Mouse (Mus musculus) kidney, postnatal 0 days (tissue): ENCODE measurements at regions not wholly inside any gene's neighbourhood (a gene's known extent, or its start where the extent isn't known, plus 50 kb on each side); places are given as distances from the start of the nearest gene placed in this dataset.

Experiments
- ATAC-seq: fragments of 200-750 bp; cut with Nextera tagmentation; replicated peaks from 2 replicates; pipeline ENCODE4 v1.8.0; 2017; ENCODE audit warnings: low read depth, moderate number of reproducible peaks, moderate TSS enrichment, moderate library complexity; ENCODE audit not compliant: low FRiP score
- DNase-seq: peaks from one replicate; pipeline ENCODE4 v3.0.0-alpha.2; 2016; ENCODE audit warnings: low spot score
- H3K27ac ChIP-seq: fragments of 300-500 bp; sonication (generic); 2 replicates; pipeline ENCODE4 v1.5.1; 2014; ENCODE audit warnings: mild to moderate bottlenecking
- H3K27me3 ChIP-seq: fragments of 300-500 bp; sonication (generic); 2 replicates; pipeline ENCODE4 v1.6.1; 2014; ENCODE audit warnings: low read length, mixed read lengths; ENCODE audit not compliant: insufficient read depth
- H3K36me3 ChIP-seq: fragments of 300-500 bp; sonication (generic); 2 replicates; pipeline ENCODE4 v1.6.1; 2014; ENCODE audit warnings: low read length, mixed read lengths; ENCODE audit not compliant: insufficient read depth
- H3K4me1 ChIP-seq: fragments of 300-500 bp; sonication (generic); replicated peaks from 2 replicates; pipeline ENCODE4 v1.6.1; 2014; ENCODE audit warnings: antibody characterized with exemption, low read length, mixed read lengths; ENCODE audit not compliant: insufficient read depth
- H3K4me2 ChIP-seq: fragments of 300-500 bp; sonication (generic); 2 replicates; pipeline ENCODE4 v1.6.1; 2014; ENCODE audit warnings: mild to moderate bottlenecking, low read length, moderate library complexity, mixed read lengths
- H3K4me3 ChIP-seq: fragments of 300-500 bp; sonication (generic); replicated peaks from 2 replicates; pipeline ENCODE4 v1.5.1; 2014; ENCODE audit warnings: low read depth, low read length
- H3K9ac ChIP-seq: fragments of 300-500 bp; sonication (generic); 2 replicates; pipeline ENCODE4 v1.6.1; 2014; ENCODE audit warnings: low read depth, low read length
- H3K9me3 ChIP-seq: fragments of 300-500 bp; sonication (generic); replicated peaks from 2 replicates; pipeline ENCODE4 v1.6.1; 2016; ENCODE audit warnings: low read length, inconsistent platforms, mixed read lengths
- CTCF ChIP-seq: IDR thresholded peaks from 2 replicates; pipeline ENCODE4 v1.5.1; 2016; ENCODE audit warnings: antibody characterized with exemption, low read depth, mild to moderate bottlenecking, moderate library complexity
- WGBS: fragments of 180-500 bp; shearing (Covaris S2); extraction: QIAGEN DNeasy Blood & Tissue Kit; methylation state at CpG from one replicate; pipeline ENCODE4 v1.1.7; 2014; 5-methylcytosine and 5-hydroxymethylcytosine counted together

GRCm38 (mm10) chr13:73034886-73035285, 225.4 kb upstream of the Irx4 start:
- Histone ChIP-seq H3K9ac (no peak overlapping the region), H3K36me3 (no peaks in the 10 kb centered on the region), H3K4me3 (no peak overlapping the region), H3K4me2 (no peak overlapping the region), H3K27me3 (peaks cover 7% of the 10 kb centered on the region), H3K27ac (no peak overlapping the region), H3K4me1 (no peaks in the 10 kb centered on the region), H3K9me3 (no peaks in the 10 kb centered on the region)
- DNase-seq (no peak), ATAC-seq (no peak)
- TF ChIP-seq CTCF = no peak
- 73% methylated on average over 10 of the region's 10 CpGs for WGBS

GRCm38 (mm10) chr13:73035336-73035940, 224.8 kb upstream of the Irx4 start:
- H3K9ac ChIP-seq = no peak overlapping the region
- 70% methylated on average over 2 of the region's 2 CpGs for WGBS
- no peak overlapping the region for H3K4me3 ChIP-seq
- no peaks in the 10 kb centered on the region for H3K4me1 ChIP-seq
- H3K27me3 ChIP-seq = peaks cover 7% of the 10 kb centered on the region
- no peaks in the 10 kb centered on the region for H3K36me3 ChIP-seq
- no peaks in the 10 kb centered on the region for H3K9me3 ChIP-seq
- no peak overlapping the region for H3K4me2 ChIP-seq
- ATAC-seq (no peak), DNase-seq (no peak)
- no peak for TF ChIP-seq CTCF
- H3K27ac ChIP-seq = no peak overlapping the region

- Histone ChIP-seq H3K4me1 (no peaks in the 10 kb centered on the region), H3K27ac (no peak overlapping the region), H3K9me3 (no peaks in the 10 kb centered on the region), H3K4me2 (no peak overlapping the region), H3K9ac (no peak overlapping the region), H3K4me3 (no peak overlapping the region), H3K36me3 (no peaks in the 10 kb centered on the region), H3K27me3 (peaks cover 10% of the 10 kb centered on the region)
- no peak for TF ChIP-seq CTCF
- WGBS = 73% methylated on average over 5 of the region's 5 CpGs
- no peak for ATAC-seq
- DNase-seq = no peak
Measured at GRCm38 (mm10) chr13:73039731-73040130, 220.5 kb upstream of the Irx4 start.

GRCm38 (mm10) chr13:73041233-73042040, 218.8 kb upstream of the Irx4 start:
- TF ChIP-seq CTCF = no peak
- H3K9me3 ChIP-seq = no peaks in the 10 kb centered on the region
- DNase-seq (peak; percentile 53), ATAC-seq (no peak)
- no peak overlapping the region for H3K27ac ChIP-seq
- H3K27me3 ChIP-seq = peaks cover 7% of the 10 kb centered on the region; the same call in 1 of the 2 replicates
- H3K4me3 ChIP-seq = no peak overlapping the region
- no peaks in the 10 kb centered on the region for H3K4me1 ChIP-seq
- H3K9ac ChIP-seq = no peak overlapping the region
- no peaks in the 10 kb centered on the region for H3K36me3 ChIP-seq
- no peak overlapping the region for H3K4me2 ChIP-seq
- 27% methylated on average over 14 of the region's 14 CpGs for WGBS

- peaks cover 2% of the 10 kb centered on the region; the same call in 1 of the 2 replicates for H3K27me3 ChIP-seq
- H3K9me3 ChIP-seq = no peaks in the 10 kb centered on the region
- ATAC-seq = no peak
- WGBS = 12% methylated on average over 13 of the region's 13 CpGs
- no peaks in the 10 kb centered on the region for H3K4me1 ChIP-seq
- DNase-seq = peak; percentile 3
- H3K4me2 ChIP-seq = no peak overlapping the region
- H3K9ac ChIP-seq = no peak overlapping the region
- no peaks in the 10 kb centered on the region for H3K36me3 ChIP-seq
- no peak overlapping the region for H3K27ac ChIP-seq
- no peak overlapping the region for H3K4me3 ChIP-seq
- TF ChIP-seq CTCF = no peak
Measured at GRCm38 (mm10) chr13:73069840-73070530, 190.3 kb upstream of the Irx4 start.

GRCm38 (mm10) chr13:73070531-73070908, 189.8 kb upstream of the Irx4 start:
- DNase-seq = no peak
- no peaks in the 10 kb centered on the region for H3K4me1 ChIP-seq
- no peak for TF ChIP-seq CTCF
- ATAC-seq = no peak
- H3K27ac ChIP-seq = no peak overlapping the region
- H3K27me3 ChIP-seq = peaks cover 2% of the 10 kb centered on the region; the same call in 1 of the 2 replicates
- 46% methylated on average over 7 of the region's 7 CpGs for WGBS
- H3K4me3 ChIP-seq = no peak overlapping the region
- no peak overlapping the region for H3K4me2 ChIP-seq
- no peaks in the 10 kb centered on the region for H3K36me3 ChIP-seq
- H3K9me3 ChIP-seq = no peaks in the 10 kb centered on the region
- no peak overlapping the region for H3K9ac ChIP-seq
